Mouse (Mus musculus): ENCODE results near the gene Ublcp1.

DNA sequence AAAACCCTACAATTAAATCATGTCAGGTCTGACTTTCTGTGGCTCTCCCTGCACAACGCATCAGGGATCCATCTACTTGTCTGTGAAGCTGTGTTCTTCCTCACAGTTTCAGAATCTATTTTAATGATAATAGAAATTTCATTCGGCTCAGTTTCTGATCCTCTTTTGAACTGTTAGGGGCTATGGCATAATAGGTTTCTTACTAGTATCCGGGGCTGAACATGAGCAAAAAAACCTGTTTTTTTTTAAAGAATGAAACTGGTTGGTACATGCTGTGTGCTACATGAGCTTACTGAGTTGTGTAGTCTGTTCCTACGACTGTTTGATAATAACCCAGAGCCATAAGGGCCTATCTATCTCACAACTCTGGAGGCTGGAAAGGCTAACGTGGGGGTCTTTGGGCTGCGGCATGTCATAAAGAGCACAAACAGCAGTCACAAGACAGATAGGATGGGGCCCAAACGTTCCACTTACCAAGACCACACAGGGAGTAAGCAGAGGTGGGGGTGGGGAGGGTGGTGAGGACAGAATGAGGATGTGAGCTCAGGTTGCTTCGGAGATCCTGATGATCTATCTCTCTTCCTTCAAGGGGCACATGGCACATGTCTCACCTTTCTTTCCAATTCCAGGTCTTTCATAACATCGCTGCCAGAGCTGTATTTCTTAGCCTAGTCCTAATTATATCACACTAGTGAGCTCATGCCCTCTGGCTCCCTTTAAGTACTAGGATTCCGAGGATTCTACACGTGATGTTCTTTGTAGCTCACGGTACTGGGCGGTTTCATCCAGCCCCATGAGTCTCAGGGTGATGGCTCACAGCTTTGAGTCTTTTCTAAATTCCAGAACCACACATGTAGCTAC, 28.3 kb upstream of the Ublcp1 start:
- TF ChIP-seq ZC3H11A (IDR thresholded peaks at IDR 0.05; ENCODE audit: borderline replicate concordance, low read depth, low read length) (no peak), MAFK (IDR thresholded peaks at IDR 0.05; ENCODE audit: insufficient read depth, low read depth, low read length) (no peak), ZNF384 (IDR thresholded peaks at IDR 0.05; ENCODE audit: low read depth, low read length) (no peak)

Measured in ES-E14 (cell line).